Mouse (Mus musculus): ENCODE data around the gene Fgd4.

The Fgd4 gene

GRCm38 (mm10) chr16:16600461-16600860 lies at the start of gene Fgd4:
Gene Fgd4, minus strand, starts transcription at chr16:16600549.
- no peak for DNase-seq (ENCODE audit: low read depth, low spot score)

- DNase-seq (ENCODE audit: low read depth, low spot score): no peak
These were observed 44.8 kb upstream of the Fgd4 start for GRCm38 (mm10) chr16:16645148-16645547.

GRCm38 (mm10) chr16:16633730-16634129 lies 33.4 kb upstream of the Fgd4 start:
- no peak for DNase-seq (ENCODE audit: low read depth, low spot score)

- DNase-seq (ENCODE audit: low read depth, low spot score): peak; percentile 78
These were observed 555 bp downstream of the Fgd4 start for GRCm38 (mm10) chr16:16599586-16600401.

- DNase-seq (ENCODE audit: low read depth, low spot score): peak; percentile 46
These were observed 3.8 kb downstream of the Fgd4 start for GRCm38 (mm10) chr16:16596582-16596981.

- peak; percentile 43 for DNase-seq (ENCODE audit: low read depth, low spot score)
These were observed 7.7 kb downstream of the Fgd4 start for GRCm38 (mm10) chr16:16592622-16593021.

GRCm38 (mm10) chr16:16584409-16585032 lies 15.8 kb downstream of the Fgd4 start:
- peak; percentile 88 for DNase-seq (ENCODE audit: low read depth, low spot score)

GRCm38 (mm10) chr16:16576556-16576955 lies 23.8 kb downstream of the Fgd4 start:
- no peak for DNase-seq (ENCODE audit: low read depth, low spot score)

- DNase-seq (ENCODE audit: low read depth, low spot score): no peak
These were observed 25.8 kb downstream of the Fgd4 start for GRCm38 (mm10) chr16:16574508-16574907.

GRCm38 (mm10) chr16:16573167-16573566 lies 27.2 kb downstream of the Fgd4 start:
- no peak for DNase-seq (ENCODE audit: low read depth, low spot score)

GRCm38 (mm10) chr16:16571356-16571755 lies 29.0 kb downstream of the Fgd4 start:
- no peak for DNase-seq (ENCODE audit: low read depth, low spot score)

- peak; percentile 70 for DNase-seq (ENCODE audit: low read depth, low spot score)
These were observed 33.6 kb downstream of the Fgd4 start for GRCm38 (mm10) chr16:16566786-16567185.

- DNase-seq (ENCODE audit: low read depth, low spot score): no peak
These were observed 34.1 kb downstream of the Fgd4 start for GRCm38 (mm10) chr16:16566215-16566614.

- DNase-seq (ENCODE audit: low read depth, low spot score): no peak
These were observed 34.6 kb downstream of the Fgd4 start for GRCm38 (mm10) chr16:16565786-16566185.

- no peak for DNase-seq (ENCODE audit: low read depth, low spot score)
These were observed 39.6 kb downstream of the Fgd4 start for GRCm38 (mm10) chr16:16560718-16561117.

GRCm38 (mm10) chr16:16559878-16560531 lies 40.3 kb downstream of the Fgd4 start:
- DNase-seq (ENCODE audit: low read depth, low spot score): peak; percentile 90

GRCm38 (mm10) chr16:16559016-16559877 lies 41.1 kb downstream of the Fgd4 start:
- DNase-seq (ENCODE audit: low read depth, low spot score): peak; percentile 34

GRCm38 (mm10) chr16:16557738-16558137 lies 42.6 kb downstream of the Fgd4 start:
- no peak for DNase-seq (ENCODE audit: low read depth, low spot score)

- DNase-seq (ENCODE audit: low read depth, low spot score): no peak
These were observed 46.3 kb downstream of the Fgd4 start for GRCm38 (mm10) chr16:16554098-16554497.

- no peak for DNase-seq (ENCODE audit: low read depth, low spot score)
These were observed 48.2 kb downstream of the Fgd4 start for GRCm38 (mm10) chr16:16552197-16552596.

GRCm38 (mm10) chr16:16549105-16549504 lies 51.2 kb downstream of the Fgd4 start:
- DNase-seq (ENCODE audit: low read depth, low spot score): no peak

- peak; percentile 64 for DNase-seq (ENCODE audit: low read depth, low spot score)
These were observed 53.7 kb downstream of the Fgd4 start for GRCm38 (mm10) chr16:16546657-16547056.

Measured in ZHBTc4 (cell line).